Mouse (Mus musculus): ENCODE measurements around the gene Gprc5a.

DNA sequence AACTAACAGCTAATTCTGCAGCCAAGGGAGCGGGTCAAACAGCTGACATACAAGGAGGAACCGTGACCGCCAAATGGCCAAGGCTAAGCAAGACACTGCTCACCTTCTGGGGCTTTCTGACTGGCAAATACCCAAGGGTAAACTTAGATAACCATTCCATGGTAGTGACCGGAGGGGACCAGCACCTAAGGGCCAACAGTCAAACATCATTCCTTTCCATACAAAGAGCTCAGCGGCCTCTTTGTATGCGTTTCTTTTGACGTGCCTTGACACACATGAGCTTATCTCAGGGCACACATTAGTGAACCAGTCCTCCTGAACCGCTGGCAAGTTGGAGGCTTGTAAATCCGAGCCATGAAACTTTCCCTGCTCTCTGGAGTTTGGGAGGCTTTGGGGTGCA lies 18.2 kb upstream of the Gprc5a start:
- TF ChIP-seq POLR2A (IDR thresholded peaks at IDR 0.05; ENCODE audit: insufficient read depth, low read length) (no peak), CTCF (IDR thresholded peaks at IDR 0.05; ENCODE audit: low read depth, low read length) (no peak), EP300 (IDR thresholded peaks at IDR 0.05; ENCODE audit: insufficient read depth, low read depth, low read length) (no peak)
